Mouse (Mus musculus) embryonic fibroblast, embryonic 13.5 days (primary cell): ENCODE data around the gene Chn2. TPM values are rescaled to one million over a fixed set of nuclear protein-coding genes. Genes with fewer than 3 reads are reported as not detected.

Experiments
- H3K27ac ChIP-seq: 2 replicates; pipeline ENCODE4 v1.5.1; 2012; ENCODE audit warnings: low read length, control low read depth, inconsistent platforms; ENCODE audit not compliant: insufficient read depth
- H3K4me1 ChIP-seq: 2 replicates; pipeline ENCODE4 v1.6.1; 2011; ENCODE audit warnings: low read length; ENCODE audit not compliant: control insufficient read depth, insufficient read depth
- H3K4me3 ChIP-seq: 2 replicates; pipeline ENCODE4 v1.5.1; 2011; ENCODE audit warnings: mild to moderate bottlenecking, control low read depth, low read length; ENCODE audit not compliant: insufficient read depth
- CTCF ChIP-seq: IDR thresholded peaks from 2 replicates; pipeline ENCODE4 v1.5.1; 2011; ENCODE audit warnings: mild to moderate bottlenecking, control low read depth, low read length, moderate library complexity, borderline replicate concordance; ENCODE audit not compliant: insufficient read depth
- POLR2A ChIP-seq: IDR thresholded peaks from 2 replicates; pipeline ENCODE4 v1.6.1; 2011; ENCODE audit warnings: low read depth, mild to moderate bottlenecking, control low read depth, low read length, moderate library complexity
- polyA plus RNA-seq: library from polyadenylated mRNA; stranded (reverse); fragments of >200 nt; gene quantifications from 2 replicates; pipeline ENCODE4 v1.2.4, GENCODE M21; 2011; ENCODE audit warnings: low read depth; ENCODE audit not compliant: missing spikeins, insufficient read length

The Chn2 gene
- polyA plus RNA-seq, 1 experiment = 3.2 TPM

- H3K4me3 ChIP-seq = no peak overlapping the region
- TF ChIP-seq CTCF = no peak
- TF ChIP-seq POLR2A = no peak
- H3K4me1 ChIP-seq = peaks cover 11% of the 10 kb centered on the region
- no peak overlapping the region for H3K27ac ChIP-seq
These were observed 243.9 kb downstream of the Chn2 start for GRCm38 (mm10) chr6:54283299-54283698.

DNA sequence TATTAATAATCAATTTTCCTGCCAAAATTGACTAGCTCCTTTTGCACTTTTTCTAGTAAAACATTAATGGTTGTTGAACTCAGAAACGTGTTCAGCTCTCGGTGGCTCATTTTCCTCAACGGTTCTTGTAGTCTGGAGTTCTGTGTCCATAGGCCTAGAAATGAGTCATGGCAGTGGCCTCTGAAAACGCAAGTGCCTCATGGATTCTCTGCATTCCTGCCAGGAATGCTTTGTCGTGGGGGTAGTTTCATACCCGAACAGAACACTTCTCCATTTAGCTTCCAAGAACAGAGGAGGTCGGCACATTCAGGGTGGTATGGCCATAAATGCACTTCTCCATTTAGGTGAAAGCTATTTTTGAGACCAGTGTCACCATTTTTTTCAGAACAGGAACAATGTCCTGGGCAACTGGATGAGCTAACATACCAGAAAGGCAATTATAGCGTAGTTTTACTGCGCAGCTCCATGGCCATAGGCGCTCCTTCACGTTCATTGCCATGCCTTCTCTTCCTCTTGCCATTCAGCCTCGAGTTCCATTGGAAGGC, 244.9 kb downstream of the Chn2 start:
- no peak overlapping the region for H3K4me3 ChIP-seq
- peaks cover 7% of the 10 kb centered on the region; the same call in 1 of the 2 replicates for H3K4me1 ChIP-seq
- H3K27ac ChIP-seq = no peak overlapping the region
- TF ChIP-seq CTCF = no peak
- no peak for TF ChIP-seq POLR2A

DNA sequence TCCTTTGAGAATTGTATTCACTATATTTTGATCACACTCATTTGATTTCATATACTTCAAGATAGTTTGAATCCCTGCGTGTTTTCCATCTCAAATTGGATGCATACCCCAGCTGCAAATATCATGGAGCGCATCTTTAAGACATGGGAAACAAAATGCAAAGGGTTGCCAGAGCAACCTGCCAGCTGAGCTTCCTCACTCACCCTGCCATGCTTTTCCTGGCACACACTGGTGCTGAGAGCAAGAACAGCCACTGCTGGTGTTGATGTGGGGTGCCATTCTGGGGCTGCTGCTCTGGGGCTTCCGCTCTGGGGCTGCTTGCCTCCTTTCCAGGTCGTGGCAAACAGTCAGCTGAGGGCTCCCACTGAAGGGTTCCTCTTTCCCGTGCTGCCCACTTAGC, 247.5 kb downstream of the Chn2 start:
- H3K4me3 ChIP-seq = no peak overlapping the region
- TF ChIP-seq CTCF = no peak
- TF ChIP-seq POLR2A = no peak
- H3K27ac ChIP-seq = no peak overlapping the region
- peaks cover 3% of the 10 kb centered on the region; the same call in 1 of the 2 replicates for H3K4me1 ChIP-seq

- Histone ChIP-seq H3K27ac (no peak overlapping the region), H3K4me1 (no peaks in the 10 kb centered on the region), H3K4me3 (no peak overlapping the region)
- no peak for TF ChIP-seq POLR2A
These were observed 250.6 kb downstream of the Chn2 start for GRCm38 (mm10) chr6:54289774-54290500.

DNA sequence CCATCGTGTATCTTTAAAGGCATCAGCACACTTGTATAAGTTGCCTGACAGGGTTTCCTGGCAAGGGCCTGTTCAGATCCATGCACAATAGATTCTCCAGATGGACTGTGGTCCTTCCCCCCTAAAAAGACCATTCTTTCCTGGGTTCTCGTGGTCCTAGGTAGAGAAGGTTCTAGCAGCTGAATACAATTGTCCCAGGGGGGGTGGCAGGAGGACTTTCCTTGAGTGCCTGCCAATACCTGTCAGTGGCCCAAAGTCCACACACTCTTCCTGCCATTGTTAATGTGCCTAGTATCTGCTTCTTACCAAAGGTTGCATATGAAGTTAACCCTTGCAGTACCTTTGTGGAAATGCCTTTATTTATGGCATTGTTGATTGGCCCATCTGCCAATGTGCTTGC, 257.9 kb downstream of the Chn2 start:
- H3K4me3 ChIP-seq = no peak overlapping the region
- H3K27ac ChIP-seq = no peak overlapping the region
- H3K4me1 ChIP-seq = no peaks in the 10 kb centered on the region
- no peak for TF ChIP-seq CTCF
- TF ChIP-seq POLR2A = no peak

GRCm38 (mm10) chr6:54299417-54299816, 260.1 kb downstream of the Chn2 start:
- no peak overlapping the region for H3K4me3 ChIP-seq
- H3K27ac ChIP-seq = no peak overlapping the region
- no peak for TF ChIP-seq POLR2A
- no peak for TF ChIP-seq CTCF
- H3K4me1 ChIP-seq = no peaks in the 10 kb centered on the region

- no peak for TF ChIP-seq CTCF
- TF ChIP-seq POLR2A = no peak
- no peaks in the 10 kb centered on the region for H3K4me1 ChIP-seq
These were observed 266.4 kb downstream of the Chn2 start for GRCm38 (mm10) chr6:54305777-54306176.

DNA sequence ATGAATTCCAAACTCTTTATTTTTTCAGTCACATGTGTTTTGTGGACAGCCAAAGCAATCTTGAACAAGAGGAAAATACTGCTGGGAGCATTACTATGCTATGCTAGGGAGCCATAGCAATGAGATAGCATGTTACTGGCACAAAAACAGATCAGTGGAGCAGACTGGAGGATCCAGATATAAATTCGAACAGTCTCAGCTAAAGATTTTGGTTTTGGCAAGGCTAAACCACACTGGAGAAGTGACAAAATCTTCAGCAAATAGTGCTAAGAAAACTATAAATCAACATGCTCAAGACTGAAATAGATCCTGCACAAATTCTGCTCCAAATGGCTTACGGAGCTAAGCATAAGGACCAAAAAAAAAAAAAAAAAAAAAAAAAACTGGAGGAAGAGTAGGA, 273.7 kb downstream of the Chn2 start:
- Histone ChIP-seq H3K4me3 (no peak overlapping the region), H3K4me1 (no peaks in the 10 kb centered on the region), H3K27ac (no peak overlapping the region)
- TF ChIP-seq CTCF (no peak), POLR2A (no peak)

More at GRCm38 (mm10) chr6:54305777-54306176, 266.4 kb downstream of the Chn2 start:
- no peak overlapping the region for H3K27ac ChIP-seq
- no peak overlapping the region for H3K4me3 ChIP-seq

GRCm38 (mm10) chr6:54318618-54319017, 279.3 kb downstream of the Chn2 start:
- Histone ChIP-seq H3K4me1 (no peaks in the 10 kb centered on the region), H3K27ac (no peak overlapping the region), H3K4me3 (no peak overlapping the region)
- no peak for TF ChIP-seq CTCF
- TF ChIP-seq POLR2A = no peak

GRCm38 (mm10) chr6:54319198-54319597, 279.8 kb downstream of the Chn2 start:
- H3K4me1 ChIP-seq = no peaks in the 10 kb centered on the region
- TF ChIP-seq CTCF (no peak), POLR2A (no peak)
- H3K4me3 ChIP-seq = no peak overlapping the region
- H3K27ac ChIP-seq = no peak overlapping the region

DNA sequence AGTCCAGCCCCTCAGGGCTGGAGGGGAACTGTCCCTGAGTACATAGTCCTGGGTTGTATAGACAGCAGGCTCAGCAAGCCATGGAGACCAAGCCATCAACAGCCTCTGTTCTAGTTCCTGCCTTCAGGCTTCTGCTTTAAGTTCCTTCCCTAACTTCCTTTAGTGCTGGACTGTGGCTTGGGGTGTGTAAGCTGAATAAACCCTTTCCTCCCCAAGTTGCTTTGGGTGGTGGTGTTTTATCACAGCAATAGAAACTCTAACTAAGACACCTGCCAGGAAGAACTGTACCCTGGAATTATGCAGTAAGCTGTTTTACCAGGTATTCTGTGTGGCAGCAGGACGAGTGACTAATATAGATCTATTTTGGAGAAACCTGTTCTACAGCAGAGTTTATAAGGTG, 280.9 kb downstream of the Chn2 start:
- TF ChIP-seq CTCF (no peak), POLR2A (no peak)
- H3K4me1 ChIP-seq = no peaks in the 10 kb centered on the region
- H3K4me3 ChIP-seq = no peak overlapping the region
- H3K27ac ChIP-seq = no peak overlapping the region
